Mouse (Mus musculus) heart, postnatal 14 days (tissue): ENCODE data around the gene Fry. TPM values are rescaled to one million over a fixed set of nuclear protein-coding genes. Genes with fewer than 3 reads are reported as not detected.

Source experiments
- DNase-seq, 2 experiments: peaks; one replicate each; pipeline ENCODE4 v3.0.0; 2021 to 2022
- intact Hi-C: fragments of 180-260 bp; cut with DNase I; formaldehyde crosslinking; loops from one replicate; pipeline ENCODE4 v1.15.1; 2025
- total RNA-seq, 2 experiments: library from RNA; stranded (reverse); gene quantifications; 2 replicates each; pipeline ENCODE4 v1.2.3; 2021

Fry gene
- total RNA-seq, 2 experiments from 2014 or later: 150 to 174 TPM

DNA sequence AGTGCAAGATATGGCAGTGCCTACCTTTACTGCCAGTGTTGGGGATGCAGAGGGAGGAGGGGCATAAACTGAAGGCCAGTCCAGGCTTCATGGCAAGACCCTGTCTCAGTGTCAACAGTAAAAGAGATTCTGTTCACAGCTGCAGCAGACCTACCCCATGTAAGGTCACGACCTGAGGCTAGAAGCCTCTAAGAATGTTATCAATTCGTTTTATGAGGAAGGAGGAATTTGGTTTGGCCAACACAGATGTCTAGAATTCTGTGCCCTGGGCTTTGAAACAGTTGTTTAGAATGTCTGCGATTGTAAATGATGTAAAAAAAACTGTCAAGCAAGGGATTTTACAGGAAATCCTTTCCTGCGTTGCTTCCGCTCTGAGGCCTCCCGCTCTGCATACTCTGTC, 299.6 kb downstream of the Fry start:
- intact Hi-C loops: no loop called here
- no peak for DNase-seq

DNA sequence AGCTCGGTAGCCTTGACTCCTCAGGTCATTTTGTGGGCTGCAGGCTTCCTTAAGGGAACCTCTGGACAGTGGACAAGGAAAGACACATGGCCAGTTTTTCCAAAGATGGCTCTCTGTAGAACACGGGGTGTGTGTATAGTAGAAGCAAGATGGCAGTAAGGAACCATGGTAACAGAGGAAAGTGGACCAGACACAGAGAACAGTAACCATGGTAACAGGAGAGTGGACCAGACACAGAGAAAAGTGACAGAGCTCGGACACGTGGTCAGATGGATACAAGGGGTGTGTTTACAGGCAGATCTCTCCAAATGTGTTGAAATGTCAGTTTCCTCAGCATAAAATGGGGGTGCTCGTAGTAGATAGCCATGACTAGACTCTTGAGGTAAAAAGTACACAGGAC, 306.6 kb downstream of the Fry start:
- no peak for DNase-seq
- intact Hi-C loops: loop anchor here (5.0 kb wide), 2 partner anchors 193 to 258 kb away; no protein-coding TSS in a partner anchor

DNA sequence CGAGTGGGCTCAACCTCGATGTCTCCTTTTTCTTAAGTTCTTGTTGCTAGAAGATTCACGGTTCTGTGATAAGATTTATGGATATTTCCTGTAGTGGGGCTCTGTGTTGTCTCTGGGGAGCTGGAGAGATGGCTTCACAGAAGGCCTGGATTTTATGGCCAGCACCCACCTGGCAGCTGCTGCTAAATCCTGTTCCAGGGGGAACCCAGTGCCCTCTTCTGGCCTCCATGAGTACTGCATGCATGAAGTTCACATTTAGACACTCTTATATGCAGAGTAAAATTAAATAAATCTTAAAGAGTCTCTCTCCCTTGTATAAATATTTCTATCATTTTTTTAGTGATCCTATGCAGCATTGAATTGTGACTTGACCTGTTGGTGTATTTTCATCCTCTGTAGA, 308.1 kb downstream of the Fry start:
- intact Hi-C loops: loop anchor here (5.0 kb wide), 2 partner anchors 194 to 259 kb away; no protein-coding TSS in a partner anchor
- peak; percentile 39 to 62 for DNase-seq

- peak in 1 of 2 experiments; percentile 42 for DNase-seq
- intact Hi-C loops: no loop called here
Measured at GRCm38 (mm10) chr5:150431286-150431685, 312.8 kb downstream of the Fry start.

DNA sequence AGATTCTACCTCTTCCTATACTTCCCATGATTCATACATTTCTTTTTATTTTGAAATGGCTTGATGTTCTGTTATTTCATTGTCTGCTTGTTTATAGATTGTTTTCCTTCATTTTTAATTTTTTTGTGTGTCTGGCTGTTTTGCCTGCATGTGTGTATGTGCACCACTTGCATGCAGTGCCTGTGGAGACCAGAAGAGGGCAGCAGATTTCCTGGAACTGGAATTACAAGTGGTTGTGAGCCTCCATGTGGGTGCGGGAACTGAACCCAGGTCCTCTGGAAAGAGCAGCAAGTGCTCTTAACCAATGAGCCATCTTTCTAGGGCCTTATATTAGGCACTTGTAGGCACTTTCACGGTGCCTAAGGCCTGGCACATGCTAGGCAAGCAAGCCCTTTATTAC, 314.5 kb downstream of the Fry start:
- no peak for DNase-seq
- intact Hi-C loops: no loop called here

GRCm38 (mm10) chr5:150436629-150437389, 318.4 kb downstream of the Fry start:
- intact Hi-C loops: no loop called here
- DNase-seq: peak in 1 of 2 experiments; percentile 23

GRCm38 (mm10) chr5:150441690-150442089, 323.2 kb downstream of the Fry start:
- DNase-seq: peak in 1 of 2 experiments; percentile 50
- intact Hi-C loops: loop anchor here (2.0 to 5.0 kb wide), 3 partner anchors 43 to 226 kb away; partner anchors contain the start of gene N4bp2l2

- no peak for DNase-seq
- intact Hi-C loops: no loop called here
Measured at GRCm38 (mm10) chr5:150451281-150452003, 333.0 kb downstream of the Fry start.

- intact Hi-C loops: no loop called here
- no peak for DNase-seq
Measured at GRCm38 (mm10) chr5:150452004-150452626, 333.7 kb downstream of the Fry start.

DNA sequence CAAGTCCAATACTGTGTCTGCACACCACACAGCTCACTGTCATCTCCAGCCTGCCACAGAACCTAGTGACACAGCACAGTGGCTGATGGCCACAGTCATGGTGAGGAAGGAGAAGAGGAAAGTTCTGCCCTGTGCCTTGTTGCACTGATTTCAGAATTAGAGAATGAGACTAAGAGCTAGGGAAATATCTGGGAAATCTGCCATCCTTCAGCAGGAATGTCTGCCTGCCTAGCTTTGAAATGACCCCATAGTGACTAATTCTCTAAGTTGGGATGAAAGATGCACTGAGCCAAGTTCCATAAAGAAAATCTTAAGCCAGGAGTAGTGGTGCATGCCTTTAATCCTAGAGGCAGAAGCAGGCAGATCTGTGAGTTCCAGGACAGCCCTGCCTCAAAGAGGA, 334.2 kb downstream of the Fry start:
- no peak for DNase-seq
- intact Hi-C loops: no loop called here

DNA sequence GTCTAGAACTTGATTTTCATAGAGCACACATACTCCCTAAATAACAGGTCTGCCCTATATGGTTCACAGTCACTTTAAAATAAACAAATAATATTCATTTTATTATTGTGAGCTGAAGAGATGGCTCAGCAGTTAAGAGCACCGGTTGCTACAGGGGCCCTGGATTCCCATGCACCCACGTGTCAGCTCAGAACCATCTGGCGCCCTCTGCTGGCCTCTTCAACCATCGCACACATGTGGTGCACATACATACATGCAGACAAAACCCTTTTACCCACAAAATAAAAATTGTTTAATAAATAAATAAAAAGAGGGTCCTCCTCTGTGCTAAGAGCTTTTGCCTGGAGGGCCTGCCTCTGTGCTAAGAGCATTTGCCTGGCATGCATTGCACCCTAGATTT, 335.0 kb downstream of the Fry start:
- intact Hi-C loops: no loop called here
- DNase-seq: no peak

GRCm38 (mm10) chr5:150457165-150457903, 338.9 kb downstream of the Fry start:
- peak; percentile 33 to 53 for DNase-seq
- intact Hi-C loops: no loop called here

DNA sequence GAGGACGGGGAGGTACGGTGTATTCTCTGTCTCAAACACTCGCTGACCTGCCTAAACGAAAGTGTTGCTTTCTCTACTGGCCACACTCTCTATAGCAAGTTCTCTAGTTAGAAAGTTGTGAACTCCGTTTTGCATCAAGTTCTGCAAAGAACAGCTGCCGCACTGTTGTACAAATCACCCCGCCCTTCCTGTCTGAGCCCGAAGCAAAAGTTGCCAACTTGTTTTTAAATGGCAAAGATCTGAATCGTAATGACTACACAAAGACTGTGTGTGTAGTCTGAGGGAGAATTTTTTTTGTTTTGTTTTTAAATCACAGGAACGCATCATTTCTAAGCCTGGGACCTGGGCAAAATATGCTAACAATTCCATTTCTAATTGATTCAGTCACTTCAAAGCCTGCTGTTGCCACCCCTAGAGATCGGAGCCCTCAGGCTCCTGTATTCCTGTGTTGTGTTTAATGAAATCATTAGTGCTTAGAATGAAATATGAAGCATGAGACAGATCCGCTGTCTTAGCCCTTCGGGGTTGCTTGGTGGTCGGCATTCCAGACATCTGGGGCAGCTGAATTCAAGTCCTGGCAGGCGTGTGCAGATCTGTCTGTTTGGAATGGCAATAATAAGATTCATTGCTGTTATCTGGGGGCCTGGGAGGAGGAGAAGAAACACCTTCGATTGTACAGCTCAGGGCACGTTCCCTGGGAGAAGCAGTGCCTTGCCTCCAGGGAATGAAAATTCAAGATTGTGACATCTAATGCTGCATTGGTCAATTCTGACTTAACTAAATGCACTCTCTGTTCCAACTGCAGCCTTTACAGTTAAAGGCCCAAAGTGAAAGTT, 339.7 kb downstream of the Fry start:
- intact Hi-C loops: no loop called here
- DNase-seq: peak in 1 of 2 experiments; percentile 31

DNA sequence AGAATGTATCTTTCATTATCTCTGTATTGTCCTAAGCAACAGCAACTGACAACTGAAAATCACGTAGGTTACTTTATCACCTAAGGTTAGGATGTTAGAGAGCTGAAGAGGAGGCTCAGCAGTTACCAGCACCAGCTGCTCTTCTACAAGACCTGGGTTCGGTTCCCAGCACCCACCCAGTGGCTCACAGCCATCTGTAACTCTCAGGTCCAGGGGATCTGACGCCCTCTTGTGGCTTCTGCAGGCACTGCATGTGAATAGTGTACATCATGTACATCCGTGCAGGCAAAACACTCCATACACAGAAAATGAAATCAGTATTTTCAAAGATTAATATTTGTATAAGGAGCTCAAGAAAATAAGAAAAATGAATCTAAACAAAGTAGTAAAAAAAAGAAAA, 341.4 kb downstream of the Fry start:
- no peak for DNase-seq
- intact Hi-C loops: no loop called here

DNA sequence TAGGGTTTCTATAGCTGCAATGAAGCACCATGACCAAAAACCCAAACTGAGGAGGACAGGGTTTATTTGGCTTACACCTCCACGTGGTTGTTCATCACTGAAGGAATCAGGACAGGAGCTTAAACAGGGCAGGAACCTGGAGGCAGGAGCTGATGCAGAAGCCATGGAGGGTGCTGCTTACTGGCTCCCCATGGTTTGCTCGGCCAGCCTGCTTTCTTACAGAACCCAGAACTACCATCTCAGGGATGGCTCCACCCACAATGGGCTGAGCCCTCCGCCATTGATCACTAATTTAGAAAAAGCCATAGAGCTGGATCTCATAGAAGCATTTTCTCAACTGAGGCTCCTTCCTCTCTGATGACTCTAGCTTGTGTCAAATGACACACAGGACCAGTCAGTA, 346.3 kb downstream of the Fry start:
- intact Hi-C loops: no loop called here
- no peak for DNase-seq

DNA sequence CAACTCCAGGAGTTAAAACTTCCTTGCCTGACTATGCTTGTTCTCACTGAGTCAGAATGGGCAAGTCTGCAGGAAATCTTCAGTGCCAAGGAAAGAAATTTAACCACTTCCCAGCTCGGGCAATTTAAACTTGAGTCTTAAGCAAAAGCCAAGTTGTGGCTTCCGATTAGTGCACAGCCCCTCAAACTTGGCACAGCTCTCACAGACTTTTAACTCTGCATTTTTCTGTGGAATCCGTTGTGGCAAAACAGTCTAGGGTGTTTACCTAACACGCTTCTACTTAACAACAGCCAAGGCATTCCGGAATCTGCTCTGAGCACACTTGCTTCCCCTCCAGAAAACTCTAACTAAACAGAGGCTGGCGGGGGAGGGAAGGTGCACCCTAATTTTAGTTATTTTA, 346.8 kb downstream of the Fry start:
- DNase-seq: no peak
- intact Hi-C loops: no loop called here

GRCm38 (mm10) chr5:150466132-150466531, 347.7 kb downstream of the Fry start:
- DNase-seq: peak; percentile 90 to 93
- intact Hi-C loops: no loop called here

DNA sequence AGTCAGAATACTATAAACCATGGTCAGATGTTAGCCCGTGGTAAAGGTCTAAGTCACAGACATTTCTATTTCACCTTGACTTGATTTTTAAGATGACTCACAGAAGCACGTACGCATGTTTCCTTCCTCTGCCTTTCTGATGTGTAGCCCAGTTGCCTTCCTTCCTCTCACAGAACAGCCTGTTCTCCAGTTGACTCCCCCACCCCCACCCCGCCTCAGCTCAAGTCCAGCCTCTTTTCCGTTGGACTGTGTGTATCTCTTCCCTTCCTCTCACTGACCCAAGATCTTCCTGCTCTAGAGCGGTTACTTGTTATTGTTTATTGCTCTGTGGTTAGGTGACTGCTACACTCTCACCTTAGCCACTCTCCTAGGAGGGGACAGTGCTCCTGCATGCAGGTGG, 350.0 kb downstream of the Fry start:
- intact Hi-C loops: no loop called here
- peak; percentile 26 to 29 for DNase-seq

- intact Hi-C loops: no loop called here
- no peak for DNase-seq
Measured at GRCm38 (mm10) chr5:150477364-150477763, 358.9 kb downstream of the Fry start.

GRCm38 (mm10) chr5:150478612-150479011, 360.2 kb downstream of the Fry start:
- no peak for DNase-seq
- intact Hi-C loops: no loop called here
